Mouse (Mus musculus) thymus, adult 2 months (tissue): Measurements from ENCODE around the gene Rplp2.

ENCODE experiments used
- CTCF ChIP-seq: fragments of 200-500 bp; IDR thresholded peaks from 2 replicates; pipeline ENCODE4 v1.5.1; 2012; ENCODE audit warnings: mild to moderate bottlenecking, control low read depth, low read length, moderate library complexity, borderline replicate concordance; ENCODE audit not compliant: control insufficient read depth, poor library complexity, insufficient read depth; ENCODE audit errors: extremely low read depth
- POLR2A ChIP-seq: fragments of 200-500 bp; IDR thresholded peaks from 2 replicates; pipeline ENCODE4 v1.6.1; 2012; ENCODE audit warnings: mild to moderate bottlenecking, low read length, control low read depth, moderate library complexity; ENCODE audit not compliant: control insufficient read depth, poor library complexity, insufficient read depth; ENCODE audit errors: extremely low read depth

- no peak for TF ChIP-seq CTCF
- TF ChIP-seq POLR2A: no peak
Measured at GRCm38 (mm10) chr7:141410631-141411030, 36.5 kb upstream of the Rplp2 start.
